Mouse (Mus musculus) frontal cortex, postnatal 14 days (tissue): Measurements from ENCODE around the gene Gsg1.

ENCODE experiments used
- DNase-seq, 2 experiments: peaks; one replicate each; pipeline ENCODE4 v3.0.0; 2022; ENCODE audit warnings: low spot score in 2 of 2

Gene Gsg1

GRCm38 (mm10) chr6:135261124-135261523 lies 7.0 kb upstream of the Gsg1 start:
- no peak for DNase-seq

GRCm38 (mm10) chr6:135260435-135260834 lies 6.3 kb upstream of the Gsg1 start:
- no peak for DNase-seq

GRCm38 (mm10) chr6:135252728-135253077 lies 1.4 kb downstream of the Gsg1 start:
- peak; percentile 74 for DNase-seq

- DNase-seq: no peak
These were observed 2.1 kb downstream of the Gsg1 start for GRCm38 (mm10) chr6:135251849-135252727.

GRCm38 (mm10) chr6:135250926-135251699 lies 3.0 kb downstream of the Gsg1 start:
- DNase-seq: no peak

- peak; percentile 49 to 64 for DNase-seq
These were observed 4.2 kb downstream of the Gsg1 start for GRCm38 (mm10) chr6:135249846-135250531.

- no peak for DNase-seq
These were observed 6.3 kb downstream of the Gsg1 start for GRCm38 (mm10) chr6:135247861-135248260.

GRCm38 (mm10) chr6:135245586-135245985 lies 8.6 kb downstream of the Gsg1 start:
- no peak for DNase-seq

- DNase-seq: no peak
These were observed 13.8 kb downstream of the Gsg1 start for GRCm38 (mm10) chr6:135240361-135240760.

- DNase-seq: no peak
These were observed 15.9 kb downstream of the Gsg1 start for GRCm38 (mm10) chr6:135238211-135238610.

- no peak for DNase-seq
These were observed 16.8 kb downstream of the Gsg1 start for GRCm38 (mm10) chr6:135237326-135237725.

- no peak for DNase-seq
These were observed 17.6 kb downstream of the Gsg1 start for GRCm38 (mm10) chr6:135236576-135236975.

GRCm38 (mm10) chr6:135235742-135236141 lies 18.4 kb downstream of the Gsg1 start:
- DNase-seq: no peak

- DNase-seq: no peak
These were observed 21.5 kb downstream of the Gsg1 start for GRCm38 (mm10) chr6:135232443-135233182.

GRCm38 (mm10) chr6:135230586-135230985 lies 23.6 kb downstream of the Gsg1 start:
- DNase-seq: no peak

GRCm38 (mm10) chr6:135228465-135228941 lies 25.6 kb downstream of the Gsg1 start:
- DNase-seq: no peak

GRCm38 (mm10) chr6:135223786-135224416 lies 30.2 kb downstream of the Gsg1 start:
- no peak for DNase-seq

- DNase-seq: no peak
These were observed 34.2 kb downstream of the Gsg1 start for GRCm38 (mm10) chr6:135219916-135220315.

GRCm38 (mm10) chr6:135218330-135218729 lies 35.8 kb downstream of the Gsg1 start:
- no peak for DNase-seq

- DNase-seq: no peak
These were observed 41.5 kb downstream of the Gsg1 start for GRCm38 (mm10) chr6:135212666-135213065.

- DNase-seq: no peak
These were observed 43.0 kb downstream of the Gsg1 start for GRCm38 (mm10) chr6:135211169-135211568.
